Mouse (Mus musculus): ENCODE data around the gene Olfr331. TPM values are rescaled to one million over a fixed set of nuclear protein-coding genes. Genes with fewer than 3 reads are reported as not detected.
A peak's percentile ranks its signal among the peaks of the same experiment; 100 is the strongest.
"Not testable (repeated sequence)": the region's sequence is repeated elsewhere in the genome, so short reads cannot be mapped to it uniquely, and the experiment has no call there.

Olfr331 gene
- not detected in 2 replicates for polyA plus RNA-seq (2012; rRNA removed)

DNA sequence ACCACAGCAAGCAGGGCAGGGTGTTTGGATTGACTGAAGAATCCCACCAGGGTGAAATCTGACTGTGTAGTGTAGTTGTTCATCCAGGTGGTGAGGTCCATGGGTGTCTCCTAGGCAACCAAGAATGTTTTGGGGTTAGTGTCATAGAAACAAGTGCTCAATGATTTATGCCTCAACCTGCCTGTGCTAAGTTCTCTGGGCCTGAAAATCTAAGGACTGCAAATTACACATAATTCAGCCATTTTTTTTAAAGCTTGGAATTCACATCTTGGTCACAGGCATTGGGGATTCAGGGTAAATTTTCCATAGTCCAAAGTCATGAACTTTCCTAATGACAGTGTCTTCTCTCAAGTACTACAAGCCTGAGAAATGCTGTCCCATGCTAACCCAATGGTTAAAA lies at the start of gene Olfr331:
Gene Olfr331 (minus strand): TSS at position 101 of the 400 bp plus-strand sequence.
- not testable (repeated sequence) for DNase-seq (ENCODE audit: low read depth, low spot score)

DNA sequence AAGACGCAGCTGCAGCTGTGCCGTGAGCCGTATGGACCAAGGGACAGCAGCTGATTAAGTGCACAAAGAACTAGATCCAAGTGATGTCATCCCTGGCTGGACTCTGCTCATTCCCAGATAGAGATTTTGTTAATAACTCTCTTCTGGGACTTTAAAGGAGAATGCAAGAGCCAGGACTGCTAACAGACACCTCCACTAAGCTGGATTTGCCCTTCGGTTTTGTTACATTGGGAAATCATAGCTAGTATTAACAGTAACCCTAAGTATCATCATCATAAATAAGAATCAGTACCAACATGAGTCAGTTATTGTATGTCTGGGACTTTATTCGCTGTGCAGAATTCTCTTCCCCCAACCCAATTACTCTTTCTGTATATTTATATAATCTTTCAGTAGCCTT lies 44.0 kb upstream of the Olfr331 start, which contains the start of gene Olfr329-ps:
Gene Olfr329-ps (minus strand): TSS at position 101 of the 400 bp plus-strand sequence.
- no peak for DNase-seq (ENCODE audit: low read depth, low spot score)
- 63% methylated on average over 5 of the region's 5 CpGs for WGBS

DNA sequence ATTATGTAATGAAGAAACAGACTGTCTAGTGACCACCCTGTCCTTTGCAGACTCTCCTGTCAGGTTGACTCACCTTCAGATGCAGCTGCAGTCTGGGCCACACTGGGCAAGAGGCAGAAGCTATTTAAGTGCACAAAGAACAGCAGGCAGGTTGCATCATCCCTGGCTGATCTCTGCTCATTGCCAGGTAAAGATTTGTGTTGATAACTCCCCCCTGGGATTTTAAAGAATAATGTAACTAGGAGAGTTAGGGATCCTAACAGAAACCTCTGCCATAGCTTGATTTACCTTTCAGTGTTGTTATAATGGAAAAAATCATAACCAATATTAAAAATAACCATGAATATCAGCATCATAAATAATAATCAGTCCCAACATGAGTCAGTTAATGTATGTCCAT lies 32.4 kb upstream of the Olfr331 start, which contains the start of gene Olfr330:
Gene Olfr330 (minus strand): TSS at position 101 of the 400 bp plus-strand sequence.
- DNase-seq (ENCODE audit: low read depth, low spot score): not testable (repeated sequence)

DNA sequence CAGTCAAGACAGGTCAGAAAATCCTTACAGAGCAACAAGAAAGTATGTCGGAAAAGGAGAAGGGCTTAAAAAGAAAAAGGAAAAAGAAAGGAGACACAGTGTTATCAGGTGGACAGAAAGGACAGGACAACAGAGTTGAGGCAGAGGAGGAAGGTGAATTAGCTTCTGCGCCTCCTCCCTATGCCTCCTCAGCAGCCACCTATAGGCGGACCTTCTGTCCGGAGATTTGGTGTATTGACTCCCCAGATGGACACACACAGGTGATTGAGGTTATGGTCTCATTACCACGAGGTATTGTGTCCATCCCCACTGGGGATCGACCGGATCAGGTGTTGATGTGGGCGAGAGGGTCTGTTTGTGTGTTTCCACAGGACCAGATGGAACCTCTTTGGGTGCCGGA lies 17.4 kb upstream of the Olfr331 start:
- WGBS: 87% methylated on average over 7 of the region's 9 CpGs
- not testable (repeated sequence) for DNase-seq (ENCODE audit: low read depth, low spot score)

DNA sequence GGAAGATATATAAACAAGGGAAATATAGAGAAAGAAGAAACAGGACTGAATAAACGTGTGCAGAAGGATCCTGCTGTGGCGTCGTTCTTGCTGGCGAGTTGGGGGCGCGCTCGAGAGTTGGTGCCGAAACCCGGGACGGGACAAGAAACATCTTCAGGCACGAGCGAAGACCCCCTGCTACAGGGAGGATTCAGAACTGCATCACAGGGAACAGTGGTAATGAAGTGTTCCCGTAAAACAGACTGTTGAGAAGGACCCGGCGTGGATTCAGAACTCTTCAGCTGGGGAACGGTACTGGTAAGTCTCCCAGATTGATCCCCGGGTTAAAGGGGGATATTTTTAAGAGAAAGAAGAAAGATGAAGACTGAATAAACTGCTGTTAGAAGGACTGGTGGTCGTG lies 16.5 kb upstream of the Olfr331 start:
- 94% methylated on average over 18 of the region's 18 CpGs for WGBS
- not testable (repeated sequence) for DNase-seq (ENCODE audit: low read depth, low spot score)

DNA sequence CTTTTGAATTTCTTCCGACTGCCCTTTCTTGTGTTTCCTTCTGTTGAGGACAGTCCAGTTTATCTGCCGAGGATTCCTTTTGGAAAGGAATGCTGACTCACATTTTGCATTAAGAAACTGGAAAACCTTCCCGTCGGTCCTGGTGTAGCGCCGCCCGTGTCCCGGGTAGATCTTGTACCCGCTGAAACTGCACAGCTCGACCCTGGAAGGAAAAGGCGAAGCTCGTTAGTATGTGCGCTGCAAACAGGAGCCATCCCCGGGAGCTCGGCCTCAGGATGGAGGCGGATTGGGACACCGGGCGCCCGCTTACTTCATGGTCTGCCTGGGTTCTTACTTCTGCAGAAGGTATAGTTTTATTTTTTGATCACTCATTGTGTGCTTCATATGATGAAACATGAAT lies 6.7 kb upstream of the Olfr331 start:
- 84% methylated on average over 19 of the region's 19 CpGs for WGBS

DNA sequence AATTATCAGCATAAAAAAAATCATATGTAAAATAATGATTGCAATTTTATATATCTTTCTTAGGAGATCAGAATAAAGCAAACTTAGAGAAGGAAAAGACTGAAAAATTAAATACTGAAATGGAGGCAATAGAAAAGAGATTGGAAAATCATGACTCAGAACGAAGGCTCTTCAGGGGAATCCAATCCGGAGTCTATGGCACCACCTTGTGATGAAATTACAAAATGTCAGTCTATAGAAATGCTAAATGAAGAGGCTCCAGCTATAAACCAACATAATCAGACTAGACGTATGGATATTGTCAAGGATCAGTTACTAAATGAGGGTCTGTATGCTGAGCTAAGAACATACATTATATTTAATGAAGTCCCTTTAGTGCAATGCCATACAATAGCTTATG lies 3.1 kb downstream of the Olfr331 start:
- DNase-seq (ENCODE audit: low read depth, low spot score): peak; percentile 29
- 20% methylated on average over 3 of the region's 3 CpGs for WGBS

More for the DNA sequence above, 6.7 kb upstream of the Olfr331 start:
- DNase-seq (ENCODE audit: low read depth, low spot score): not testable (repeated sequence)

DNA sequence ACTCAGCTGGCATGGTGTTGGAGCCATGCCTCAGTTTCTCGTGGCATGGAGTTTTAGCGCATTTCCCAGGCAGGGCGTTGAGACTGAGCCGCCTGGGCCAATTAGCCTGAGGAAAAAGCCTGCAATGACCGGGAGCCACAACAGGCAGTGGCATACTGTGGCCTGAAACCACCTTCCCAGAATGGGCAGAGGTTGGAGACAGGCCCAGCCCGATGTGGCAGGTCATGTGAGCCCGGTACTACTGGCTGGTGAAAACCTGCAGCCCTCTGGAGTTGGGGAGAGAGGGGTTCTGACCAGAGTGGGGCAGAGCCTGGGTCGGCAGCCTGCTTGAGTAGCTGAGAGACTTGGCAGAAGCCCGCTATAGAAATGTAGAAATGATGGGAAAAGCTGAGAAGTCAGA lies 3.6 kb downstream of the Olfr331 start:
- no peak for DNase-seq (ENCODE audit: low read depth, low spot score)
- WGBS: 76% methylated on average over 9 of the region's 9 CpGs

DNA sequence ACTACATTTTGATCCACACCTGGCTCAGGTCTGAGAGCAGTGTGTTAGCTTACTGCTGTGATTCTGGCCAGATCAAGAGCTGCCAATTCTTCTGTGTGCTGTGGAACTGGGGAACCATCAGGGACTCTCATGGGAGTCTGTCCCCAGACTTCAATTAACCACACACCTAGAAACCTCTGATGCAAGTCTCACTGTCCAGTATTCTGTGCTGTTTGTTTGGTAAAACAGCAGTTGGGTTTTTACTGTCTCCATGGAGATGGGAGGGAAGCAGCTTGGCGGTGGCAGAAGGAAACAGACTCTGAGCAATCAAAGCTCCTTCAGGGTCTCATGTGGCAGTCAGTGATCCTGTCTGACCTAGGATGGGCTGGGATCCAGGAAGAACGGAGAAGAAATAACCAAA lies 9.9 kb downstream of the Olfr331 start, which contains the start of gene Olfr332:
Gene Olfr332 (minus strand): TSS at position 101 of the 400 bp plus-strand sequence.
- 38% methylated on average over 2 of the region's 2 CpGs for WGBS
- DNase-seq (ENCODE audit: low read depth, low spot score): no peak

DNA sequence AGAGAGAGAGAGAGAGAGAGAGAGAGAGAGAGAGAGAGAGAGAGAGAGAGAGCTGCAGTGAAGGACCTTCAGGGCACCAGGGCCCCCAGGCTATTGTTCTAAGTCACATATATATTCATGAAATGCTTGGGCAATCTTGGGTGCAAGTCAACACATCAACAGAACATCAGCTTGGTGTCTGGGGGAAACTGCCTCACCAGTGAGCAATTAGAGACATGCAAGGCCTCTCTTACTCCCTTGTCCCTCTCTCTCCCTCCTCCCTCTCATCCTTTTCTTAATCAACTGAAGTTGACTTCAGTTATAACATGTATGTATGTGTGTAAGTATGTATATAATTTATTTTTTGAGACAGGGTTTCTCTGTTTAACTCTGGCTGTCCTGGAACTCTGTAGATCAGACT lies 40.2 kb downstream of the Olfr331 start, which contains the start of gene Olfr30:
Gene Olfr30 (minus strand): TSS at position 101 of the 400 bp plus-strand sequence.
- DNase-seq (ENCODE audit: low read depth, low spot score): no peak

DNA sequence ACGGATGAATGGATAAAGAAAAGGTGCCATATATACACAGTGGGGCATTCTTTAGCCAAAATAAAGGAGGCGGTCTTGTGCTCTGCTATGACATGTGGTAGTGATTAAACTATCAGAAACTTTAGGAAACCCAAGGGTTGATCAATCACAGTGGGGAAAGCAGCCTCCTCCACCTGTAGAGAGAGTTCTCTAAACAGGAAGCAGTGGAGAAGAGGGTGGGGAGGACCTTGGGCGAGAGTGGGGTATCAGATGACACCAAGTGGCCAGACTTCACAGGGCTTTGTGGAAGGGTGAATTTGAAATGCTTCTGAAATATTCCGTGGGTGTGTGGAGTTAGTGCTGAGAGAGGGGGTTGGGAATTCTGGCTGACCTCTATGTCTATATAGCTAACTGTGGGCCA lies 48.8 kb downstream of the Olfr331 start:
- WGBS: 57% methylated on average over 4 of the region's 4 CpGs
- DNase-seq (ENCODE audit: low read depth, low spot score): no peak

DNA sequence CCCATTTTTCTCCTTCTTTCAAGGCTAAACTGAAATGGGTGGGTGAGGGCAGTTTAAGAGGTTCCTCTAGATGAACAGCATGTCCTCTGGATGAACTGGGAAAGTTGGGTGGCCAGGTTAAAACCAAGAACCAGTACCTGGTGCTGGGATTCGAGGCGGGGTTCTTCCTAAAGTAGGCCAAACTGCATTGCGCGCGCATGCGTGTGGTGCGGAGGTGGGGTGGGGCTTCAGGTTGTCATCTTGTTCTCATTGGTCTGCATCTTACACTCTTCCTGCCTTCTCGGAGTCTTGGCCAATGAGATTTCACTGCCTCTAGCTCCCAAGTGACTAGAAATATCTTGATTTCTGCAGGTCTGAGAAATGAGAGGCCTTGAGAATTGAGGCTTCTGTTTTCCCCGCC lies 49.6 kb downstream of the Olfr331 start, which contains the start of gene Lypd9:
Gene Lypd9 (minus strand): TSS at position 165 of the 400 bp plus-strand sequence.
- DNase-seq (ENCODE audit: low read depth, low spot score): no peak

More for the DNA sequence above, 49.6 kb downstream of the Olfr331 start, which contains the start of gene Lypd9:
- WGBS: 97% methylated on average over 9 of the region's 9 CpGs

Other genes starting within 250 kb of the Olfr331 start
- 0.09 and 0.19 TPM in 2 replicates for gene 4930438A08Rik, start 227.8 kb downstream of the Olfr331 start, polyA plus RNA-seq (2012; rRNA removed)
- gene Zfp692, start 195.5 kb downstream of the Olfr331 start, polyA plus RNA-seq (2012; rRNA removed): 24.8 and 28.7 TPM in 2 replicates
- gene Zfp672, start 172.2 kb downstream of the Olfr331 start, polyA plus RNA-seq (2012; rRNA removed): 16.6 and 20.8 TPM in 2 replicates
- gene Sh3bp5l, start 171.8 kb downstream of the Olfr331 start, polyA plus RNA-seq (2012; rRNA removed): 26.7 and 27.6 TPM in 2 replicates
- 6,429 and 6,795 TPM in 2 replicates for gene Lypd8, start 123.5 kb downstream of the Olfr331 start, polyA plus RNA-seq (2012; rRNA removed)
- gene 1810065E05Rik, start 81.5 kb downstream of the Olfr331 start, polyA plus RNA-seq (2012; rRNA removed): 19.1 and 114 TPM in 2 replicates
- gene Gm12253, start 70.0 kb downstream of the Olfr331 start, polyA plus RNA-seq (2012; rRNA removed): not detected in 2 replicates
- gene Lypd9, start 49.6 kb downstream of the Olfr331 start, polyA plus RNA-seq (2012; rRNA removed): not detected in 2 replicates
- gene Olfr30, start 40.3 kb downstream of the Olfr331 start, polyA plus RNA-seq (2012; rRNA removed): not detected in 2 replicates
- gene Olfr332, start 10.0 kb downstream of the Olfr331 start, polyA plus RNA-seq (2012; rRNA removed): not detected in 2 replicates
- not detected in 2 replicates for gene Olfr330, start 32.3 kb upstream of the Olfr331 start, polyA plus RNA-seq (2012; rRNA removed)
- gene Olfr329-ps, start 43.9 kb upstream of the Olfr331 start, polyA plus RNA-seq (2012; rRNA removed): not detected in 2 replicates
- gene Olfr328, start 53.1 kb upstream of the Olfr331 start, polyA plus RNA-seq (2012; rRNA removed): not detected in 2 replicates
- gene Olfr224, start 68.0 kb upstream of the Olfr331 start, polyA plus RNA-seq (2012; rRNA removed): not detected in 2 replicates
- gene Olfr325, start 75.2 kb upstream of the Olfr331 start, polyA plus RNA-seq (2012; rRNA removed): not detected in 2 replicates
- not detected in 2 replicates for gene Olfr324, start 92.5 kb upstream of the Olfr331 start, polyA plus RNA-seq (2012; rRNA removed)
- 166 and 238 TPM in 2 replicates for gene 2210407C18Rik, start 113.5 kb upstream of the Olfr331 start, polyA plus RNA-seq (2012; rRNA removed)
- gene Olfr323, start 127.9 kb upstream of the Olfr331 start, polyA plus RNA-seq (2012; rRNA removed): 0.43 TPM in 1 of 2 replicates, not detected in the other
- gene Trim58, start 137.9 kb upstream of the Olfr331 start, polyA plus RNA-seq (2012; rRNA removed): 0.09 and 0.10 TPM in 2 replicates
- not detected in 2 replicates for gene Olfr322, start 156.2 kb upstream of the Olfr331 start, polyA plus RNA-seq (2012; rRNA removed)
- not detected in 2 replicates for gene Olfr320, start 178.5 kb upstream of the Olfr331 start, polyA plus RNA-seq (2012; rRNA removed)
- not detected in 2 replicates for gene Olfr319, start 196.6 kb upstream of the Olfr331 start, polyA plus RNA-seq (2012; rRNA removed)
- gene Olfr318, start 221.4 kb upstream of the Olfr331 start, polyA plus RNA-seq (2012; rRNA removed): not detected in 2 replicates
- gene Olfr317, start 236.6 kb upstream of the Olfr331 start, polyA plus RNA-seq (2012; rRNA removed): not detected in 2 replicates

Measured in large intestine, adult 2 months (tissue).